ENCODE assay signal across 26 mouse cellular contexts in the genomic region with DNA sequence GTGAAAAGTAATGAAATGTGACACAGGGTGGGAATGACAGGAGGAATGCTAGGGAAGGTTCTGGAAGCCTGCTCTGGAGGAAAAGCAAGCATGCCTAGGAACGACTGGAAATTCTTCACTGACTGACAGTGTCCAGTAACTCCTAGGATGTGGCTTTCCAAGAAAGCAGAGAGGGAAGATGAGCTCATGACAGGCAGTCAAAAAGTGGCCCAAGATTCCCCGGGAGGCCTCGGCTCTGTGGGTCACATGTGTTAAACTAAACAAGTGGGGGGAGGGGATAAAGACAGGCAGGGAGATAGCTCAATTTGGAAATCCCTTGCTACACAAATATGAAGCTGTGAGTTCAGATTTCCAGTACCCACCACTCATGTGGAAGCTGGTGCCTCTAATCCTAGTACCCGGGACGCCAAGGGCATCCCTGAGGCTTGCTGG.
A peak's percentile ranks its signal among the peaks of the same experiment; 100 is the strongest.
DNase-seq lines count a peak whose midpoint lies in the region; ATAC-seq and TF ChIP-seq lines count a peak whose summit lies in the region.
"Had no signal": no experiment of that assay in that cellular context is flagged by ENCODE, and none has a peak within 500 bp of the region (broad histone marks: within the 10 kb centered on the region; RNA-seq: fewer than 3 reads in every experiment).

No protein-coding gene starts in this region.

- WGBS in heart, embryonic 13.5 days: 37% methylated on average over 5 of the region's 5 CpGs
- WGBS in heart, embryonic 12.5 days: 37% methylated on average over 5 of the region's 5 CpGs
- 41% methylated on average over 5 of the region's 5 CpGs for WGBS in kidney, postnatal 0 days
- WGBS in kidney, adult 2 months: 49% methylated on average over 5 of the region's 5 CpGs
- 50% methylated on average over 5 of the region's 5 CpGs for WGBS in limb, embryonic 14.5 days

- H3K9me3 ChIP-seq in heart, embryonic 13.5 days: no peaks in the 10 kb centered on the region
- H3K9me3 ChIP-seq in heart, embryonic 12.5 days (replicated peaks): no peaks in the 10 kb centered on the region
- no peaks in the 10 kb centered on the region for H3K9me3 ChIP-seq in kidney, postnatal 0 days (replicated peaks; ENCODE audit: low read length)
- H3K9me3 ChIP-seq in limb, embryonic 14.5 days (ENCODE audit: control insufficient read depth, low read length): no peaks in the 10 kb centered on the region
- H3K9me3 ChIP-seq: hindbrain, embryonic 15.5 days; liver, embryonic 13.5 days; neural tube, embryonic 15.5 days had no signal

- no peak overlapping the region for H3K9ac ChIP-seq in heart, embryonic 13.5 days
- H3K9ac ChIP-seq in heart, embryonic 12.5 days: no peak overlapping the region
- H3K9ac ChIP-seq in kidney, postnatal 0 days (ENCODE audit: low read depth, low read length): no peak overlapping the region
- no peak overlapping the region for H3K9ac ChIP-seq in limb, embryonic 14.5 days (ENCODE audit: low read depth, low read length, severe bottlenecking)
- H3K9ac ChIP-seq: hindbrain, embryonic 15.5 days; liver, embryonic 13.5 days; neural tube, embryonic 15.5 days had no signal

- H3K4me2 ChIP-seq in heart, embryonic 13.5 days: no peak overlapping the region
- H3K4me2 ChIP-seq in heart, embryonic 12.5 days: no peak overlapping the region
- H3K4me2 ChIP-seq in kidney, postnatal 0 days (ENCODE audit: low read length): no peak overlapping the region
- H3K4me2 ChIP-seq in limb, embryonic 14.5 days (replicated peaks; ENCODE audit: low read depth, low read length, severe bottlenecking): no peak overlapping the region
- H3K4me2 ChIP-seq: hindbrain, embryonic 15.5 days; liver, embryonic 13.5 days; midbrain, embryonic 11.5 days; neural tube, embryonic 15.5 days had no signal

- H3K36me3 ChIP-seq in heart, embryonic 13.5 days: no peaks in the 10 kb centered on the region
- no peaks in the 10 kb centered on the region for H3K36me3 ChIP-seq in heart, embryonic 12.5 days
- no peaks in the 10 kb centered on the region for H3K36me3 ChIP-seq in kidney, postnatal 0 days (ENCODE audit: insufficient read depth, low read length)
- no peaks in the 10 kb centered on the region for H3K36me3 ChIP-seq in kidney, adult 2 months (ENCODE audit: control insufficient read depth, insufficient read depth, low read length)
- no peaks in the 10 kb centered on the region for H3K36me3 ChIP-seq in limb, embryonic 14.5 days (ENCODE audit: control insufficient read depth, insufficient read depth, low read length)
- H3K36me3 ChIP-seq: G1E; hindbrain, embryonic 15.5 days; liver, embryonic 13.5 days; neural tube, embryonic 15.5 days had no signal

- 0 out of 2 replicates have a peak, but pooled peaks cover 2% of the 10 kb centered on the region for H3K27me3 ChIP-seq in heart, embryonic 13.5 days (replicated peaks)
- no peaks in the 10 kb centered on the region for H3K27me3 ChIP-seq in heart, embryonic 12.5 days (replicated peaks)
- H3K27me3 ChIP-seq in kidney, postnatal 0 days (ENCODE audit: insufficient read depth, low read length): no peaks in the 10 kb centered on the region
- no peaks in the 10 kb centered on the region for H3K27me3 ChIP-seq in kidney, adult 2 months (replicated peaks; ENCODE audit: control insufficient read depth, insufficient read depth, low read length)
- H3K27me3 ChIP-seq in limb, embryonic 14.5 days (ENCODE audit: control insufficient read depth, insufficient read depth, low read length): no peaks in the 10 kb centered on the region
- H3K27me3 ChIP-seq: hindbrain, embryonic 15.5 days; liver, embryonic 13.5 days; neural tube, embryonic 15.5 days; Patski had no signal

- ATAC-seq in heart, embryonic 13.5 days (ENCODE audit: extremely low read depth, insufficient number of reproducible peaks, low FRiP score, low TSS enrichment): no peak
- ATAC-seq in heart, embryonic 12.5 days (ENCODE audit: insufficient number of reproducible peaks, low FRiP score): no peak
- no peak for ATAC-seq in kidney, postnatal 0 days (replicated peaks; ENCODE audit: low FRiP score, low read depth)
- ATAC-seq in limb, embryonic 14.5 days (ENCODE audit: low FRiP score, low read depth): no peak
- ATAC-seq: forebrain, embryonic 16.5 days; Patski had no signal

- no peak overlapping the region for H3K4me3 ChIP-seq in heart, embryonic 13.5 days
- no peak overlapping the region for H3K4me3 ChIP-seq in heart, embryonic 12.5 days
- H3K4me3 ChIP-seq in kidney, postnatal 0 days (replicated peaks; ENCODE audit: low read depth, low read length): no peak overlapping the region
- H3K4me3 ChIP-seq in kidney, adult 2 months (ENCODE audit: insufficient read depth, low read depth, low read length): no peak overlapping the region
- no peak overlapping the region for H3K4me3 ChIP-seq in embryonic fibroblast, embryonic 13.5 days (ENCODE audit: insufficient read depth, low read length)
- H3K4me3 ChIP-seq in limb, embryonic 14.5 days (replicated peaks; ENCODE audit: low read length): no peak overlapping the region
- H3K4me3 ChIP-seq: hindbrain, embryonic 15.5 days; liver, embryonic 13.5 days; neural tube, embryonic 15.5 days had no signal

- DNase-seq in kidney, postnatal 0 days (ENCODE audit: low spot score): peak; percentile 50
- DNase-seq in kidney, adult 2 months: no peak
- DNase-seq in limb, embryonic 14.5 days (ENCODE audit: low spot score): no peak
- DNase-seq in adrenal gland, postnatal 4 days (ENCODE audit: low spot score in 2 of 2): no peak
- DNase-seq: adrenal gland, postnatal 36 days; B cell, adult 2 months; cerebellum, adult 11 months; cerebellum, adult 9-11 months; gastrocnemius, postnatal 25 days; kidney, adult 8-10 months; kidney, postnatal 14 days; left cerebral cortex, postnatal 4 days; liver, embryonic 13.5 days; lung, adult 2 months; right cerebral cortex, adult 18-20 months; right cerebral cortex, postnatal 4 days; thymus, postnatal 14 days had no signal

- TF ChIP-seq CTCF in kidney, postnatal 0 days (IDR thresholded peaks at IDR 0.05; ENCODE audit: low read depth): no peak
- TF ChIP-seq CTCF in kidney, adult 2 months (conservative IDR thresholded peaks at IDR 0.05; ENCODE audit: insufficient read depth, insufficient read length, low read depth, low read length): no peak
- no peak for TF ChIP-seq CTCF in embryonic fibroblast, embryonic 13.5 days (IDR thresholded peaks at IDR 0.05; ENCODE audit: borderline replicate concordance, insufficient read depth, low read length)

- peaks cover 17% of the 10 kb centered on the region for H3K4me1 ChIP-seq in heart, embryonic 13.5 days
- H3K4me1 ChIP-seq in heart, embryonic 12.5 days (replicated peaks): peaks cover 14% of the 10 kb centered on the region
- H3K4me1 ChIP-seq in kidney, postnatal 0 days (replicated peaks; ENCODE audit: insufficient read depth, low read length): 0 out of 2 replicates have a peak, but pooled peaks cover 5% of the 10 kb centered on the region
- H3K4me1 ChIP-seq in kidney, adult 2 months (ENCODE audit: control insufficient read depth, insufficient read depth, low read length): no peaks in the 10 kb centered on the region
- H3K4me1 ChIP-seq in embryonic fibroblast, embryonic 13.5 days (ENCODE audit: control insufficient read depth, insufficient read depth, low read length): peaks cover 11% of the 10 kb centered on the region
- peaks cover 15% of the 10 kb centered on the region; the same call in 1 of the 2 replicates for H3K4me1 ChIP-seq in limb, embryonic 14.5 days (ENCODE audit: control insufficient read depth, insufficient read depth, low read length)
- H3K4me1 ChIP-seq: hindbrain, embryonic 15.5 days; liver, embryonic 13.5 days had no signal

- H3K27ac ChIP-seq in heart, embryonic 13.5 days (replicated peaks): 0 out of 2 replicates have a peak overlapping the region, but pooled peaks have one; percentile 2
- H3K27ac ChIP-seq in heart, embryonic 12.5 days (ENCODE audit: poor library complexity, severe bottlenecking): no peak overlapping the region
- H3K27ac ChIP-seq in kidney, postnatal 0 days: no peak overlapping the region
- no peak overlapping the region for H3K27ac ChIP-seq in kidney, adult 2 months (ENCODE audit: insufficient read depth, low read depth, low read length)
- H3K27ac ChIP-seq in embryonic fibroblast, embryonic 13.5 days (ENCODE audit: insufficient read depth, low read length): peak overlapping the region; percentile 61; the same call in 1 of the 2 replicates
- H3K27ac ChIP-seq in limb, embryonic 14.5 days (replicated peaks; ENCODE audit: low read depth, low read length): peak overlapping the region; percentile 55
- H3K27ac ChIP-seq: hindbrain, embryonic 15.5 days; liver, embryonic 13.5 days; neural tube, embryonic 15.5 days had no signal

- TF ChIP-seq POLR2A in kidney, adult 2 months (IDR thresholded peaks at IDR 0.05; ENCODE audit: low read depth, low read length): no peak
- TF ChIP-seq POLR2A in embryonic fibroblast, embryonic 13.5 days (IDR thresholded peaks at IDR 0.05; ENCODE audit: low read depth, low read length): no peak
- TF ChIP-seq POLR2A in limb, embryonic 14.5 days (IDR thresholded peaks at IDR 0.05; ENCODE audit: borderline replicate concordance, extremely low read depth, insufficient read depth, insufficient read length): no peak

Comparison
In these comparisons a context has a peak if more than half of its experiments do, and no peak if none do; other contexts are left out.
1. H3K27ac ChIP-seq: peak in heart, embryonic 13.5 days (single experiment), embryonic fibroblast, embryonic 13.5 days (single experiment) and limb, embryonic 14.5 days (single experiment); none in heart, embryonic 12.5 days (single experiment), kidney, postnatal 0 days (single experiment) and kidney, adult 2 months (single experiment).